Mouse (Mus musculus) stomach, embryonic 14.5 days (tissue): ENCODE results near the gene Armcx3. TPM values are rescaled to one million over a fixed set of nuclear protein-coding genes. Genes with fewer than 3 reads are reported as not detected.
"Not testable (repeated sequence)": the region's sequence is repeated elsewhere in the genome, so short reads cannot be mapped to it uniquely, and the experiment has no call there.

ENCODE experiments used
- ATAC-seq: fragments of 200-750 bp; cut with Nextera tagmentation; 2 replicates; pipeline ENCODE4 v1.8.0; 2017; ENCODE audit warnings: low read depth, moderate TSS enrichment; ENCODE audit not compliant: insufficient number of reproducible peaks, insufficient read depth, low FRiP score
- H3K27ac ChIP-seq: fragments of 300-500 bp; sonication (generic); 2 replicates; pipeline ENCODE4 v1.5.1; 2014; ENCODE audit warnings: mild to moderate bottlenecking, low read length, moderate library complexity, mixed read lengths
- H3K27me3 ChIP-seq: fragments of 300-500 bp; sonication (generic); 2 replicates; pipeline ENCODE4 v1.6.1; 2014; ENCODE audit warnings: low read length, control low read depth, mixed read lengths; ENCODE audit not compliant: control insufficient read depth, insufficient read depth
- H3K36me3 ChIP-seq: fragments of 300-500 bp; sonication (generic); 2 replicates; pipeline ENCODE4 v1.6.1; 2014; ENCODE audit warnings: mild to moderate bottlenecking, control low read depth, low read length, moderate library complexity, mixed read lengths; ENCODE audit not compliant: control insufficient read depth, insufficient read depth
- H3K4me1 ChIP-seq: fragments of 300-500 bp; sonication (generic); 2 replicates; pipeline ENCODE4 v1.6.1; 2014; ENCODE audit warnings: low read length, control low read depth, mixed read lengths; ENCODE audit not compliant: control insufficient read depth, insufficient read depth
- H3K4me2 ChIP-seq: fragments of 300-500 bp; sonication (generic); replicated peaks from 2 replicates; pipeline ENCODE4 v1.6.1; 2014; ENCODE audit warnings: low read depth, low read length, control low read depth
- H3K4me3 ChIP-seq: fragments of 300-500 bp; sonication (generic); 2 replicates; pipeline ENCODE4 v1.5.1; 2014; ENCODE audit warnings: low read depth, low read length, control low read depth
- H3K9ac ChIP-seq: fragments of 300-500 bp; sonication (generic); replicated peaks from 2 replicates; pipeline ENCODE4 v1.6.1; 2014; ENCODE audit warnings: low read depth, mild to moderate bottlenecking, control low read depth, low read length, moderate library complexity, mixed read lengths
- H3K9me3 ChIP-seq: fragments of 300-500 bp; sonication (generic); 2 replicates; pipeline ENCODE4 v1.6.1; 2016; ENCODE audit warnings: low read depth, low read length, control low read depth; ENCODE audit not compliant: control insufficient read depth
- WGBS: fragments of 180-500 bp; shearing (Covaris S2); extraction: QIAGEN DNeasy Blood & Tissue Kit; methylation state at CpG from one replicate; pipeline ENCODE4 v1.1.7; 2014; 5-methylcytosine and 5-hydroxymethylcytosine counted together
- polyA plus RNA-seq: library from polyadenylated mRNA; unstranded; fragments of >200 nt; fragmentation: Nextera tagmentation; extraction: Ambion mirVana; gene quantifications from 2 replicates; pipeline ENCODE4 v1.2.1, GENCODE M21; 2014

Armcx3 gene
- polyA plus RNA-seq, 1 experiment from 2014 or later: 79.8 TPM

DNA sequence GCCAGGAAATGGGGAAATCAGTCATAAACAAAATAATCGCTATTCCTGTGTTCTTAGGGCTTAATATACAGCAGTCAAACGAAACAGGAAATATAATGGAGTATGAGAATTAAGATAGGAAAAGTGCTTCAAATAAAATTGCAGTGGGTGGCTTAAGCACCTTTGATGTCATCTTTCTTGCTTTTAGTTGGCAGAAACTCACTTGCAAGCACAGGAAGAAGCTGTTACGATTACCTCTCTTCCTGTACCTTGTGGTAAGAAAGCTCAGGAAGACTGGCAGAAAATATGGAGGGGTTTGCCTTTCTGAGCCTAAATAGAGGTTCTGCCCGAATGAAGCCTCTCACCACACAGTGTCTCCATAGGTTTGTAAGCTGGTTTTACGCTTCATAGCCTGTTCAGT, 14.5 kb upstream of the Armcx3 start:
- ATAC-seq: no peak
- H3K4me3 ChIP-seq: no peak overlapping the region
- no peak overlapping the region for H3K27ac ChIP-seq
- no peaks in the 10 kb centered on the region for H3K27me3 ChIP-seq
- WGBS: 73% methylated on average over 5 of the region's 5 CpGs
- H3K9ac ChIP-seq: no peak overlapping the region
- no peak overlapping the region for H3K4me2 ChIP-seq
- H3K36me3 ChIP-seq: no peaks in the 10 kb centered on the region
- H3K9me3 ChIP-seq: no peaks in the 10 kb centered on the region
- H3K4me1 ChIP-seq: no peaks in the 10 kb centered on the region

DNA sequence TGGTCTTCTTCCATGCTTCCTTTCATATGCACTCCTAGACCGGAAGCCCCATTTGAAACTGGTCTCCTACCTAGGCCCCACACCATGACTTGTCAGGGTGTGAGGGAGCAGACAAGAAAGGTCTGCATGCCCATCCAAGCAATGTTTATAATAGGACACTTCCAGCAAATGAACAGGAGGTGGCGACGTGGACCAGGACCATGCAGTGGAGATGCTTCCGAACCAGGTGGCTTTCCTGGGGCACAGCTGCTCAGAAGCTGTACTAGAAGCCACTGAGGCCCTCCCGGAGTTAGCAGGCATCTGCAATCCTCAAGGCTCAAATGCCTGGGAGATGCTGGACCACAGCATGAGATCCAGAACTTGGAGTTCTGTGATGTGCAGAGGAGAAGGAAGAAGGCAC, 9.9 kb upstream of the Armcx3 start:
- Histone ChIP-seq H3K4me1 (0 out of 2 replicates have a peak, but pooled peaks cover 3% of the 10 kb centered on the region), H3K36me3 (no peaks in the 10 kb centered on the region), H3K9ac (no peak overlapping the region), H3K4me3 (no peak overlapping the region), H3K27ac (no peak overlapping the region), H3K27me3 (no peaks in the 10 kb centered on the region), H3K4me2 (no peak overlapping the region), H3K9me3 (no peaks in the 10 kb centered on the region)
- ATAC-seq: no peak
- 38% methylated on average over 5 of the region's 5 CpGs for WGBS

DNA sequence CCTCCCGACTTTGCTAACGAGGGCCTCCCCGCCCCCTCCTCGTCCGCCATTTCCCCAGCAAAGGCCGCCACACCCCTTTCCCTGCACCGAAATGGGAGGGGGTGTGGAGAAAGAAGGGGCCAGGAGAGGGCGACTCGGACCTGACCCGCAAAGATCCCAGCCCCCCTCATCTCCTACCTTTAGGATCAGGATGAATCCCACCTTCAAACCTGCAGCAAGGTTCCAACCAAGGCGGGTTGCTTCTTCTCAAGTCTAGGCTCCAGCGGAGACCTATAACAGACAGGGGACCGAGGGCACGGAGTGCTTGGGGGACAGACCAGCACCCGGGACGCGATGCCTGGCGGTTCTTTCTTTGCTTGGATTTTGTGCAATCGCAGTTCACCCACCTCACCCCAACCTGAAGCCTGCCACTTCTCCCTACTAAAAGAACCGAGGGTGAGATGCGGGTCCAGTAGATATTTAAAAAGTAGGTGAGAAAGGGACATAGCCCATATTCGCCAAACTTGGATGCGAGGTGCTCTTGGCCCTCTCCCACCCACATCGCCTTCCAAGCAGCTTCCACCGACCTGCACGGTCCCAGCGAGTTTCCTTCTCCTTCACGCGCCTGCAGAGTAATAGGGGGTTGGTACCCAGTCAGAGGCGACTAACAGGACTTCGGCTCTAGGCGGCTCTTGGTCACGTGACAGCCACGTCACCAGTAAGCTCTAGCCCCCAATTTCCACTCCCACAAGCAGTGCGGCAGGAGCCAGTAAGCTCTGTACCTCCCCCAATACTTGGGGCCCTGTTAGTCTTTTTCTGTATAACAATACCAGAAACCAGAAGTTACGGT, 5.4 kb upstream of the Armcx3 start, which contains the start of gene Armcx6:
Gene Armcx6 (minus strand): TSS at position 654 of the 829 bp plus-strand sequence.
- H3K4me2 ChIP-seq: peak within 1 kb of the TSS; percentile 45
- no peaks in the 10 kb centered on the region for H3K36me3 ChIP-seq
- no peaks in the 10 kb centered on the region for H3K27me3 ChIP-seq
- H3K9me3 ChIP-seq: no peaks in the 10 kb centered on the region
- peak; percentile 90 for ATAC-seq
- 0 out of 2 replicates have a peak, but pooled peaks cover 3% of the 10 kb centered on the region for H3K4me1 ChIP-seq
- peak within 1 kb of the TSS; percentile 42 for H3K9ac ChIP-seq
- H3K4me3 ChIP-seq: peak within 1 kb of the TSS; percentile 47
- 17% methylated on average over 36 of the region's 36 CpGs for WGBS
- H3K27ac ChIP-seq: peak within 1 kb of the TSS; percentile 71; the same call in 1 of the 2 replicates

DNA sequence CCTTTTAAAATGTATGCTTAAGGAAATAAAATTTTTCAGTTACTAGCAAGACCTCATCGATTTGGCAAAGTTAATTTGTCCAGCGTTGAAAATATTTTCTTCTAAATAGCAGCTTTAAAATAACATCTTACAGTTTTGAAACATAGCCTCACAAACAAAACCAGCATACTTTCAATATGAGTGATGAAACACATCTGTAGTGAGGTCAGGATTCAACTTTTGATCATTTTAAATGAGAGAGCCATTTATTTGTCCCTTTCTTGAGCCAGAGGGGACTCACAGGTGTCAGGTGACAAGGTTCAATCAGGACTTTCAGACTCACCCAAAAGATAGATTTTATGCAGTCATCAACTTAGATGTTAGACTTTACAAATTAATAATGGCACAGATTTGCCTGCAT, 4.5 kb upstream of the Armcx3 start:
- ATAC-seq: no peak
- Histone ChIP-seq H3K27me3 (no peaks in the 10 kb centered on the region), H3K9me3 (no peaks in the 10 kb centered on the region), H3K4me3 (no peak overlapping the region), H3K4me2 (no peak overlapping the region), H3K4me1 (0 out of 2 replicates have a peak, but pooled peaks cover 3% of the 10 kb centered on the region), H3K27ac (no peak overlapping the region), H3K36me3 (no peaks in the 10 kb centered on the region), H3K9ac (no peak overlapping the region)
- whole genome bisulfite sequencing: 51% methylated on average over 2 of the region's 2 CpGs

DNA sequence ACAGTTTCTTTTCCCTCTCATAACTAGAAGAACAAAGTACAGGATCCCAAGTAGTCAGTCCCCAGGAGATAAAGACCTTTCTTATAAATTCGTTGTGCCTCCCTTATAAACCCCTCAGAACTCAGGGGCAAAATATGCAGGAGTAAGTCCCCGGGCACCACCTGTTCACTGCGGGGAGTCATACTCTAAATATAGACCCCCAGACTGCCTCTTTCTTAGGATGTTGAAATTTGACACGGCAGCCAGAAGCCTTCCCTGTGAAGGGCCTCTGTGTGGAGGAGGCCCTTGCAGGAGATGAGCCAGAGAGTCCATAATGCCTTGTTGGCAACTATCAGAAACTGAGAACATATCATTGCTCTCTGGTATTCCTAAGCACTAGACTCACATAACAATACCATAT, 3.8 kb upstream of the Armcx3 start:
- 31% methylated on average over 4 of the region's 4 CpGs for WGBS
- Histone ChIP-seq H3K27me3 (no peaks in the 10 kb centered on the region), H3K4me3 (no peak overlapping the region), H3K9ac (no peak overlapping the region), H3K4me2 (no peak overlapping the region), H3K9me3 (no peaks in the 10 kb centered on the region), H3K27ac (peak overlapping the region; percentile 44), H3K36me3 (no peaks in the 10 kb centered on the region), H3K4me1 (0 out of 2 replicates have a peak, but pooled peaks cover 3% of the 10 kb centered on the region)
- no peak for ATAC-seq

DNA sequence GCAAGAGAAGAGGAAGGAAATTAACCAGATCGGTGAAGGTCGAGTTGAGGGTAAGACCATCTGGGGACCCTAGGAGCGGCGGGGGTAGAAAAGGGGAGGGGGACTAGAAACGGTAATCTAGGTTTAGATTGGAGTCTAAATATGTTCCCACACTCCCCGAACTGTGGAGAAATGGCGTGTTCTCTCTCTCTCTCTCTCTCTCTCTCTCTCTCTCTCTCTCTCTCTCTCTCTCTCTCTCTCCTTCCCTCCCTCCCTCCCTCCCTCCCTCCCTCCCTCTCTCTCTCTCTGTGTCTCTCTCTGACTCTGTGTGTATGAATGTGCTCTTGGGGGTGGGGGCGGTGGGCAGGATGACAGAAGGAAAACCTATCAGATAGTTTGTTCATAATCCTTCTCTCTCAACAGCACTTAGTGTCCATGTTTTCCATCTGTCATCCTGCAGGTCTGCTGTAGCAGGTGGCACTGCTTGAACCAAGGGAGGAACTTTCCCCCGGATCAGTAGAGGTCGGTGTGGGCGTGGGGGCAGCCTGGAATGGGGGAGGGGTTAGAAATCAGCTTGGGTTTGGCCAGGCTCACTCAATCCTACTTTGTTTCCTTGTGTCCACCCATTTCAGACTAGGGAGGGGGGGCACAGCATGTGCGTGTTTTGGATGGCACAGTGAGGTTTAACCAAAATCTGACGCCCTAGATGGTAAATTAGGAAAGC, 1.0 kb downstream of the Armcx3 start:
- ATAC-seq: no peak
- peak overlapping the region; percentile 52 for H3K4me3 ChIP-seq
- H3K9me3 ChIP-seq: no peaks in the 10 kb centered on the region
- peak overlapping the region; percentile 55 for H3K9ac ChIP-seq
- WGBS: 32% methylated on average over 11 of the region's 13 CpGs
- peak overlapping the region; percentile 42 for H3K4me2 ChIP-seq
- H3K27me3 ChIP-seq: no peaks in the 10 kb centered on the region
- H3K4me1 ChIP-seq: no peaks in the 10 kb centered on the region
- H3K36me3 ChIP-seq: no peaks in the 10 kb centered on the region
- no peak overlapping the region; the same call in 1 of the 2 replicates for H3K27ac ChIP-seq

DNA sequence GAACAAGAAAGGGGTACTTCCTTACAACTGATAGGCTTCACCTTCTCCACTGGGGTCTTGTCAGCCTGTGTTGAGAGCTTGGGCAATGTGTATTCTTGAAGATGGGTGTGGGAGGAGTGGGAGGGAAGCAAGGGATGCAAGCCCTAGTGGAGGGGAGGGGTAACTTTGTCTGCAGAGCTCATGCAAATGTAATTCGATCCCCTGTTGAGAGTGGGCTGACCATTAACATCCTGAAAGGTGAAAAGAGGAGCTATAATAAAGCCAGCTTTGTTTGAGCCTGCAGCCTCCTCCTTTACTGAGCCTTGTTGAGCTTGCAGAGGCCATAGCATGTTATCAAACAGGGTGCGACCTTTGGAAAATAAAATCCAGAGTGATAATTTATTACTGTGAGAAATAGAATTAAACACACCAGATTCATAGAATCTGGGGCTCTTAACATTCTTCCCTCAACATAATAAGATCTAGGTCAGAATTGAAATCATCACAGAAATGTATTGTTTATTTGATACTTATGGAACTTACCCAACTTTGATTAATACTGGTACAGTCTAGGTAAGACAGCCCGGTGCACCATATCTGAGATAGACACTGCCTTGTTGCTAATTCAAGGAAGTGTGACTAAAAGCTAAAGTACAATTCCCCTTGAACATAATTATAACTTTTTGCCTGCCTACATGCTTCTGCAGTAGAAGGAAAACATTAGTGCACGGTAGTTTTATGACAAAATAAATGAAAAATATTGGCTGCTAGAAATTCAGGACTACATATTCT, 7.2 kb downstream of the Armcx3 start:
- WGBS: 33% methylated on average over 4 of the region's 4 CpGs

DNA sequence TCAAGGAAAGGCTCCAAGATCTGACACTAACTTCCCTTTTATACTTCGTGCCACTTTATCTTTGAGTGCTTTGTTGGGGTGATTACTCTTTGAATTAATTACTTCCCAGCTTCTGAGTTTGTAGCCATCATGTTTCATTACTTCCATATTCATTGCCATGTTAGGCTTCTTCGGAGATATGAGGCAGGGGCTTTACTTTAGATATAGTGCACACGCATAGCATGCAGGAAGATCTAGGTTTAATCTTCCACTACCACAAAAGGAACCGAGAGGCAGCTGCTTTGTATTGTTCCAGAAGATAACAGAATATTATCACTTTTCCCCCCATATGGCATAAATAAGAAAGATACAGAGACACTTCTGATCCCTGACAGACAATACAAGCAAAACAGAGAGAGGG, 31.3 kb downstream of the Armcx3 start:
- no peaks in the 10 kb centered on the region for H3K27me3 ChIP-seq
- H3K9ac ChIP-seq: no peak overlapping the region
- H3K4me1 ChIP-seq: no peaks in the 10 kb centered on the region
- no peak overlapping the region for H3K27ac ChIP-seq
- WGBS: 67% methylated on average over 4 of the region's 4 CpGs
- H3K36me3 ChIP-seq: no peaks in the 10 kb centered on the region
- H3K9me3 ChIP-seq: no peaks in the 10 kb centered on the region
- no peak for ATAC-seq
- H3K4me2 ChIP-seq: no peak overlapping the region
- no peak overlapping the region for H3K4me3 ChIP-seq

More for the DNA sequence above, 7.2 kb downstream of the Armcx3 start:
- ATAC-seq: peak; percentile 37; the same call in 1 of the 2 replicates
- H3K9me3 ChIP-seq, H3K4me1 ChIP-seq, H3K4me3 ChIP-seq, H3K27me3 ChIP-seq, H3K4me2 ChIP-seq, H3K9ac ChIP-seq, H3K36me3 ChIP-seq, H3K27ac ChIP-seq: not testable (repeated sequence)
